Mouse (Mus musculus) thymus, postnatal 36 days (tissue): ENCODE data around the gene Tinagl1.

Experiments used
- DNase-seq, 2 experiments: peaks; one replicate each; pipeline ENCODE4 v3.0.0; 2022; ENCODE audit warnings: mixed read lengths in 2 of 2

The Tinagl1 gene

GRCm38 (mm10) chr4:130175072-130175711, at the start of gene Tinagl1:
TSS of gene Tinagl1 (minus strand) at chr4:130175122.
- no peak for DNase-seq

DNA sequence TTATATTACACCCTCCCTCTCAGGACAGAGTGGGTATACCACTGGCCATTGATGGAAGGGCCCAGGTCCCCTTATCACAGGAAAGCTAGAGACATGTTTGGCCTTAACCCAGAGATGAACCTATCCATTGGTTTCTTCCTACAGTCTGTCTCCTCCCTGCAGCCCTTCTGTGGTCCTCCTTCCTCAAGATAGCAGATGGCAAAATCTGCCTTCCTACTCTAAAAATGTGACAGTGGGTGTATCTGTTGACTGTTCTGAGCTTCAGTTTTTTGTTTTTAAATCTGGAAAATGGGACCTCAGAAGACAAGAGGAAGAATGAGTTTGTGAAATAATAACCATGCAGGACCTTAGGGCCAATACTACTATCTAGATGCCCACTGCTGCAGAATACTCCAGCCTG, 49.1 kb upstream of the Tinagl1 start:
- no peak for DNase-seq

DNA sequence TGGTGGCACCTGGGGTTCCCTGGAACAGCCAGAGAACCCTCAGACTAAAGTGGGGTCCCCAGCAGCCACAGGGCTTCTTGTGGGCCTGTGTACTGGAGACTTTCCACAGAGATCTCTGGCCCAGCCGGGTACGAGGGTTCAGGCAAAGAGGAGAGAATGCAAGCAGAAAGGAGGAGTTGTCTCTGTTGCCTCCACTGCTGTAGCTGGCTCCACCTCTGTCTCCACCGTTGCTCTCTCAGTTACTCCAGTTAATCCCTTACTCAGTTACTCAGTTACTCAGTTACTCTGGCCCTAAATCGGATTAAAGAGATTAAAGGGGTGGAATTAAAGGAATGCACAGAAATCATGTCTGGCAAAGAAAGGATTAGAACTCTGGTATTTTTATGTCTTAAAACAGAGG, 47.3 kb upstream of the Tinagl1 start, which contains the start of gene Gm853:
Gene Gm853 (minus strand): TSS at position 223 of the 400 bp plus-strand sequence.
- DNase-seq = no peak

- DNase-seq = no peak
Measured at GRCm38 (mm10) chr4:130220176-130220575, 45.3 kb upstream of the Tinagl1 start.

- no peak for DNase-seq
Measured at GRCm38 (mm10) chr4:130215392-130215791, 40.5 kb upstream of the Tinagl1 start.

GRCm38 (mm10) chr4:130213857-130214256, 38.9 kb upstream of the Tinagl1 start:
- no peak for DNase-seq

GRCm38 (mm10) chr4:130213197-130213596, 38.3 kb upstream of the Tinagl1 start:
- no peak for DNase-seq

GRCm38 (mm10) chr4:130212421-130212820, 37.5 kb upstream of the Tinagl1 start:
- DNase-seq = no peak

- DNase-seq = no peak
Measured at GRCm38 (mm10) chr4:130211870-130212269, 36.9 kb upstream of the Tinagl1 start.

- DNase-seq = peak; percentile 68 to 75
Measured at GRCm38 (mm10) chr4:130198694-130199670, 24.1 kb upstream of the Tinagl1 start.

GRCm38 (mm10) chr4:130196542-130196941, 21.6 kb upstream of the Tinagl1 start:
- DNase-seq = no peak

- no peak for DNase-seq
Measured at GRCm38 (mm10) chr4:130195924-130196323, 21.0 kb upstream of the Tinagl1 start.

GRCm38 (mm10) chr4:130192266-130192665, 17.3 kb upstream of the Tinagl1 start:
- no peak for DNase-seq

DNA sequence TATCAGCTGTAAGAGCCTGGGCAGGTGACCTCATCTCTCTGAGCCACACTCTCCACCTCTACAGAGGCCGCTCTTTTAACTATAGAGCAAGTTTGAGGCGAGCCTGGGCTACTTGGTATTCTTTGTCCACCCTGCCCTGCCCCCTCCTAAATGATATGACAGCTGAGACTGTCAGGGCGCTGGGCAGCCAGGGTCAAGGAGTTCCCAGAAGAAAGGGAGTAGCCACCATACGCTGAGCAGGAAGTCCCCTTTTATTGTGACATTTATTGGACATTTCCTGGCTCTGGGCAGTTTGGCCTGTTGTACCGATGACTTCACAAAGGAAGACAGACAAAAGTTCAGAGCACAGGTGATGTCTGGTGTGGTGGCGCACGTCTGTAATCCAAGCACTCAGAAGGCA, 14.7 kb upstream of the Tinagl1 start:
- DNase-seq = no peak

- DNase-seq = peak; percentile 60 to 63
Measured at GRCm38 (mm10) chr4:130188806-130189297, 13.9 kb upstream of the Tinagl1 start.

- DNase-seq = no peak
Measured at GRCm38 (mm10) chr4:130186891-130187290, 12.0 kb upstream of the Tinagl1 start.

DNA sequence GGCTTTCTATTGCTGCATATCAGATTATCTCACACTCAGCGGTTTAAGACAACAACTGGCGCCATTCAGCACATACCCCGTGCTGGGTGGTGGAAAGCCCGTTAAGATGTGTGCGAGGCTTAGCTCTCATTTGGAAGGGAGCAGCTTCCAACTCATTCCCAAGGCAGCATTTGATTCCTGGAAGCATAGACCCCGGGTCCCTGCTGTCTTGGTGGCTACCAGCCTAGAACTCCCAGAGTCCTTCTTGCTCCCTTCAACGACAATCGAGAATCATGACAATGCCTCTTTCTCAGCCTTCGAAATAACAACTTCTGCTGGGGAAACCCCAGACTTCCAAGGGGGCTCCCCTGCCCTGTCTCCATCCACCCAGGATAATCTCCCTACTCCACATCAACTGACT, 11.5 kb upstream of the Tinagl1 start:
- no peak for DNase-seq

- DNase-seq = no peak
Measured at GRCm38 (mm10) chr4:130183879-130184278, 9.0 kb upstream of the Tinagl1 start.

- no peak for DNase-seq
Measured at GRCm38 (mm10) chr4:130183023-130183422, 8.1 kb upstream of the Tinagl1 start.

- no peak for DNase-seq
Measured at GRCm38 (mm10) chr4:130181886-130182285, 7.0 kb upstream of the Tinagl1 start.

DNA sequence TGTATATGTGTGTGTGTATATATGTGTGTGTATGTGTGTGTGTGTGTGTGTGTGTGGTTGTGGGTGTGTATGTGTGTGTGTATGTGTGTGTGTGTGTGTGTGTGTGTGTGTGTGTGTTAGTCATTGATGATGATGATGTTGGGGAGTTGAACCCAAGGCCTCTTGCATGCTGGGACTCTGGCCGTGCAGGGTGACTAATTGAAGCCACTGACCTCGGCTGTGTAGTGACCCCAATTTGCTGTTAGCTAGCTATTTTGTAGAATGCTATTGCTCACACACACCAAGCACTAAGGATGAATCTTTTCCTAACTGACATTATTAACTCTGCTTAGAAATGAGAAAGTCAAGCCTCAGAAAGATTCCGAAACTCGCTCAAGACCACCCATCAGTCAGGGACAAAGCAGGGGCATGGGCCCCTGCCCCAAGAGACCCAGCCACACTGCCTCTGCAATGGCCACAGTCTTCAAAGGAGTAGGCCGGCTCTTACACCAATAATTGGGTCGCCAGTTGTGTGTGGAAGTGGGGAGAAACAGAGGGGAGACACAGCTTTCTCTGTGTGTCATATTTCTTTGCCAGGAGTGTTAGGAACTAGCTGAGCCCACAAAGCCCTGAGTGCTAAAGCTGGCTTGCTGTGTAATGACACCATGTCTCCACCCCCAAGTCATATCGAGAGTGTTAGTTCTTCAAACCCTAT, 6.1 kb upstream of the Tinagl1 start:
- no peak for DNase-seq

- no peak for DNase-seq
Measured at GRCm38 (mm10) chr4:130179876-130180275, 5.0 kb upstream of the Tinagl1 start.

GRCm38 (mm10) chr4:130177536-130177935, 2.6 kb upstream of the Tinagl1 start:
- no peak for DNase-seq
